Mouse (Mus musculus): ENCODE data around the gene Rbm17.
"Not testable (repeated sequence)": the region's sequence is repeated elsewhere in the genome, so short reads cannot be mapped to it uniquely, and the experiment has no call there.

Gene Rbm17

DNA sequence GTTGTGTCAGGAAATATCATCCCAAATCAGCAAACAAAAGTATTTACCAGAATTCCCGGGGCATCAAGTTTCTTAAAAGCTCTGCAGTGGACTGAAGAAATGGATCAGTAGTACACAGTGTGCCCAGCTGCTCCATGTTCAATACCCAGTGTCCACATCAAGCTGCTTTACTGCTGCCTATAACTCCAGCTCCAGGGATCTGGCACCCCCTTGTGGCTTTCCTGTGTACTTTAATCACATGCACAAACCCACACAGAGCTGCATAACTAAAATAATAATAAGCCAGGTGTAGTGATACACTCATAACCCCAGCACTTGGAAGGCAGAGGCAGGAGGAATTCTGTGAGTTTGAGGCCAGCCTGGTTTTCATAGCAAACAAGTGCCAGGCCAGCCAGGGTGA is 61.3 kb downstream of the Rbm17 start:
- DNase-seq: peak; percentile 70

DNA sequence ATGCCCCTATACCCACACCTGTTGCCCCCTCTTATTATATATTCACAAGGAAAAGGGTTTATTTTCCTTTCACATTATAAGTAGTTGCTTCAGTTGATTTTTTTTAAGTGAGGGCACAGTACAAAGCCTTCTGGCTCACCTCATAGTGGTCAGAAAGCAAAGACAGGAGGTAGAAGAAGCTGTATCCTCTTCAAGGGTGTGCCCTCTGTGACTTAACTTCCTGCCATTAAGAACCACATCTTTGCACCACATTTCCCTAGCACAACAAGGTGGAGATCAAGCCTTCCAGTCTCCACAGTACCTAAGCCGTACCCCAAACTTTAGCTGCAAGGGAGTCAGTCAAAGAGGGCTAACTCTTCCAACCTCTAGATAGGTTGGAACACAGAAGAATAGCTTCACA is 61.8 kb downstream of the Rbm17 start:
- no peak for DNase-seq

DNA sequence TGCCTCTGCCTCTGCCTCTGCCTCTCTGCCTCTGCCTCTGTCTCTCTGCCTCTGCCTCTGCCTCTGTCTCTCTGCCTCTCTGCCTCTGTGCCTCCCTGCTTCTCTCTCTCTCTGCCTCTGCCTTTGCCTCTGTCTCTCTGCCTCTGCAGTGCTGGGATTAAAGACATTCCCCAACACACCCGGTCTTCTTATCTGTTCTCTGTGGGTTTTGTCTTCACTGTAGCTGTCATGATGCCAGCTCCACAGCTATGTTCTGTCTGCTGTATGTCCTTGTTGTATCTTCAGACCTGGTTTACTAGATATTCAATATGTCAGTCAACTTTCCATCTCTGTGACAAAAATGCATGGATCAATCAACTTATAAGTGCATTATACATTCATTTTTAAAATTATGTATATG is 62.4 kb downstream of the Rbm17 start:
- DNase-seq: not testable (repeated sequence)

DNA sequence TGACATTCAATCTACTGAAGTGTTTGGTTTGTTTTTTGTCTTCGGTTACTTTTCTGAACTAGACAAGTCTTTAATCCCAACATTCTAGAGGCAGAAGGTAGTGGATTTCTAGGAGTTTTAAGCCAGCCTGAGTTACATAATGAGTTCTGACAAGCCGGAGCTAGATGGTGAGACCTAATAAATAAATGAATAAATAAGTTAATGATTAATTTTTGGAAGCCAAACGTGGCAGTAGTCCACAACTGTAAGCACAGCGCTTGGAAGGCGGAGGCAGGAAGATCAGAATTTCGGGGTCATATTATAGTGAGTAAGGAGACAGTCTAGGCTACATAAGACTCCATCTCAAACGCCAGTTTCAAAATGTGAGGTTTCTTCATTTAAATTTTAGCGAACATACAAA is 68.0 kb downstream of the Rbm17 start:
- DNase-seq: no peak
